Mouse (Mus musculus) erythroblast, embryonic 14.5 days (primary cell): Measurements from ENCODE around the gene Hdhd5.

Source experiments
- GATA1 ChIP-seq: IDR thresholded peaks from 2 replicates; pipeline ENCODE4 v1.6.1; 2012; ENCODE audit warnings: low read length, inconsistent platforms, mixed read lengths
- TAL1 ChIP-seq: IDR thresholded peaks from 3 replicates; pipeline ENCODE4 v1.6.1; 2012; ENCODE audit warnings: low read length, inconsistent platforms, mixed read lengths

GRCm38 (mm10) chr6:120485038-120485437 is 46.1 kb downstream of the Hdhd5 start:
- TF ChIP-seq GATA1 (no peak), TAL1 (no peak)
